Mouse (Mus musculus) heart, postnatal 0 days (tissue): ENCODE measurements around the gene Zdhhc25. TPM values are rescaled to one million over a fixed set of nuclear protein-coding genes. Genes with fewer than 3 reads are reported as not detected.

Experiments
- ATAC-seq: fragments of 200-750 bp; cut with Nextera tagmentation; 2 replicates; pipeline ENCODE4 v1.8.0; 2017; ENCODE audit warnings: low read depth, moderate number of reproducible peaks, moderate library complexity; ENCODE audit not compliant: insufficient read depth
- DNase-seq: peaks from one replicate; pipeline ENCODE4 v3.0.0-alpha.2; 2016; ENCODE audit warnings: low spot score
- H3K27ac ChIP-seq: fragments of 300-500 bp; sonication (generic); 2 replicates; pipeline ENCODE4 v1.5.1; 2014; ENCODE audit warnings: low read depth, mild to moderate bottlenecking
- H3K27me3 ChIP-seq: fragments of 300-500 bp; sonication (generic); 2 replicates; pipeline ENCODE4 v1.6.1; 2014; ENCODE audit warnings: low read length, mixed read lengths; ENCODE audit not compliant: control insufficient read depth, insufficient read depth
- H3K36me3 ChIP-seq: fragments of 300-500 bp; sonication (generic); replicated peaks from 2 replicates; pipeline ENCODE4 v1.6.1; 2014; ENCODE audit warnings: low read length, mixed read lengths; ENCODE audit not compliant: control insufficient read depth, insufficient read depth
- H3K4me1 ChIP-seq: fragments of 300-500 bp; sonication (generic); 2 replicates; pipeline ENCODE4 v1.6.1; 2014; ENCODE audit warnings: antibody characterized with exemption; ENCODE audit not compliant: control insufficient read depth, insufficient read depth
- H3K4me2 ChIP-seq: fragments of 300-500 bp; sonication (generic); 2 replicates; pipeline ENCODE4 v1.6.1; 2014; ENCODE audit warnings: low read depth, mild to moderate bottlenecking, low read length, moderate library complexity
- H3K4me3 ChIP-seq: fragments of 300-500 bp; sonication (generic); 2 replicates; pipeline ENCODE4 v1.5.1; 2014; ENCODE audit warnings: low read depth, low read length
- H3K9ac ChIP-seq: fragments of 300-500 bp; sonication (generic); replicated peaks from 2 replicates; pipeline ENCODE4 v1.6.1; 2014; ENCODE audit warnings: low read depth, low read length, mixed read lengths
- H3K9me3 ChIP-seq: fragments of 300-500 bp; sonication (generic); replicated peaks from 2 replicates; pipeline ENCODE4 v1.6.1; 2016; ENCODE audit warnings: low read length; ENCODE audit not compliant: control insufficient read depth
- CTCF ChIP-seq: IDR thresholded peaks from 2 replicates; pipeline ENCODE4 v1.5.1; 2016; ENCODE audit warnings: antibody characterized with exemption, control low read depth, low read depth
- EP300 ChIP-seq: IDR thresholded peaks from 2 replicates; pipeline ENCODE4 v1.6.1; 2016; ENCODE audit warnings: antibody characterized with exemption, low read depth
- WGBS: fragments of 180-500 bp; shearing (Covaris S2); extraction: QIAGEN DNeasy Blood & Tissue Kit; methylation state at CpG from one replicate; pipeline ENCODE4 v1.1.7; 2014; 5-methylcytosine and 5-hydroxymethylcytosine counted together
- polyA plus RNA-seq: library from polyadenylated mRNA; unstranded; fragments of >200 nt; fragmentation: Nextera tagmentation; extraction: Ambion mirVana; gene quantifications from 2 replicates; pipeline ENCODE4 v1.2.1, GENCODE M21; 2015
- total RNA-seq: library from RNA; depleted of rRNA; stranded (reverse); fragments of >200 nt; gene quantifications from 2 replicates; pipeline ENCODE4 v1.2.3, GENCODE M21; 2014; ENCODE audit warnings: low replicate concordance; rRNA removed

Gene Zdhhc25
- total RNA-seq (not detected in 2 replicates), polyA plus RNA-seq (not detected in 2 replicates)

DNA sequence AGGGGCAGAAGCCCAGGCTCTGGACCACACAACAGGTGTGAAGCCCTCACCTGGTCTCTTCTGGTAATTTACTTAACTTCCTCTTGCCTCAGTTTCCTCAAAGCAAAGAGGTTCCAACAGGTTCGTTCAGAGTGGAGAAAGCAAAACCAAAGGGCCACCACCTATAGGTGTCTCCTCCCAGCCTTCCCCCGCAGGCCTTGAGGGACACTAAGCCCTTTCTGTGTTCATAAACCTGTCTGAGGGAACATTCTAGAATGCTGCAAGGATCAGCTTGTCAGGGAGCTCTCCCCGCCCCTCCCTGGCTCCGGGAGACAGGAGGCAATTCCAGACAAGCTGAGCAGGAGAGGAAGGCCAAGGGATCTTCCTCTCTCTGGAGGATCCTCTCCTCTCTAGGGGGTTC, at the start of gene Zdhhc25:
Gene Zdhhc25, plus strand, starts transcription at position 301 of the 400 bp plus-strand sequence.
- no peak for TF ChIP-seq EP300
- no peak for TF ChIP-seq CTCF
- no peak for DNase-seq
- no peak for ATAC-seq
- H3K9ac ChIP-seq = no peak within 1 kb of the TSS
- WGBS = 74% methylated on average over 4 of the region's 4 CpGs
- no peaks in the 10 kb centered on the region for H3K27me3 ChIP-seq
- no peak within 1 kb of the TSS for H3K4me2 ChIP-seq
- peaks cover 7% of the 10 kb centered on the region; the same call in 1 of the 2 replicates for H3K9me3 ChIP-seq
- no peak within 1 kb of the TSS for H3K4me3 ChIP-seq
- H3K4me1 ChIP-seq = no peaks in the 10 kb centered on the region
- H3K27ac ChIP-seq = no peak within 1 kb of the TSS
- no peaks in the 10 kb centered on the region for H3K36me3 ChIP-seq

DNA sequence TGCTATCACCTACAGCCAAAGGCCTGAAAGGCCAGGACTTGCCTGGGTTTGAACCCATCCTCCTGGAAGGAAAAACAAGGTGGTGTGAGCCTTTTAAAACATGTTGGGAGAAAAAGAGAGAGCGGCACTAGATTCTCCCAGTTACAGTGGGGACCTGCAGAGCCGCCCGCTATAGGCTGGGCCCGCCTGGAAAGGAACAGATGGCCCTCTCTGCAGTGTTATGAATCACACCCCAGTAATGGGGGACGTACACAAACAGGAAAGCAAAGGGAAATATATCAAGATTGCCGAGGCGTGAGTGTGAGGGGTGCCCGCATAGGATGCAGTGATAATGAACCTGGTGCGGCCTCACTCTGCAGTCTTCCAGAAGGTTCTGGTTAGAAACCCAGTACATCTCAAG, 47.2 kb upstream of the Zdhhc25 start:
- 83% methylated on average over 9 of the region's 9 CpGs for WGBS
- Histone ChIP-seq H3K4me3 (no peak overlapping the region), H3K36me3 (no peaks in the 10 kb centered on the region), H3K4me2 (no peak overlapping the region), H3K9me3 (no peaks in the 10 kb centered on the region), H3K27ac (no peak overlapping the region), H3K9ac (no peak overlapping the region), H3K27me3 (no peaks in the 10 kb centered on the region), H3K4me1 (no peaks in the 10 kb centered on the region)
- ATAC-seq (no peak), DNase-seq (no peak)
- TF ChIP-seq EP300 (no peak), CTCF (no peak)

DNA sequence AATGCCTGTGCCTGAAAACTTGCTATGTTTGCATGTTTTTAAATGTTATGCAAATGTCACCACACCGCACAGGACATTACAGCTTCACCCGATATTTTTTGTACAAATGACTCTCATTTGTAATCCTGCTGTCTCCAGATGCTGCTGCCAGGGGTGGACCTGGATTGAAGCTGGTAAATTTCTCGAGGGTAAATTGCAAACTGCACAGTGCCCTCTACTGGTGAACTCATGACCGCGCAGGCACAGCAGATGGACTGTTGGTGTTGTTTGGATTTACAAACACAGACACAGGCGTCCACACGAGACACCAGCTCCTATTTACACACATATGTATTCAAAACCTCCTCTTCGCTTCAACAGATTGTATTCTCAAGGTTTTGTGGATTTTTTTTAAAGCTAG, 44.6 kb upstream of the Zdhhc25 start:
- Histone ChIP-seq H3K27ac (no peak overlapping the region), H3K4me3 (no peak overlapping the region), H3K36me3 (no peaks in the 10 kb centered on the region), H3K27me3 (no peaks in the 10 kb centered on the region), H3K4me1 (no peaks in the 10 kb centered on the region), H3K9ac (no peak overlapping the region), H3K4me2 (no peak overlapping the region), H3K9me3 (no peaks in the 10 kb centered on the region)
- DNase-seq = peak; percentile 20
- WGBS = 20% methylated on average over 8 of the region's 8 CpGs
- TF ChIP-seq EP300 = no peak
- peak; percentile 57 for TF ChIP-seq CTCF
- no peak for ATAC-seq

DNA sequence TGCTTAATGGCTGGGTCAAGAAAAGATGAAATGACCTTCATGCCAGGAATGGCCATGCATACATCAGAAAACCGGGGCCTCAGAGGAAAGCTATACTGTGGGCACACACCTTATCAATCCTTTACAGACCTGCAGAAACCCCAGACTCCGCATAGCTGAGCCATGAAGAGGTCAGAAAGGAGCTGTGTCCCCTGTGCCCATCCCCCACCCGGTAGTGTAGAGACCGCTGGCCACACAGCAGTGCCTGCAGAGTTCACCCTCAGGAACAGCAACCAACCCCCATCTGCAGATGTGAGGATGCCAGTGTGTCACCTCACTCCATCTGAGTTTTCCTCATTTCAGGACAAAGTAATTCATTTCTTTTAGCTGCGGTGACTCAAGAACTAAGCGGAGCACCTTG, 39.5 kb upstream of the Zdhhc25 start:
- Histone ChIP-seq H3K36me3 (no peaks in the 10 kb centered on the region), H3K9ac (no peak overlapping the region), H3K27ac (no peak overlapping the region), H3K9me3 (no peaks in the 10 kb centered on the region), H3K27me3 (0 out of 2 replicates have a peak, but pooled peaks cover 3% of the 10 kb centered on the region), H3K4me2 (no peak overlapping the region), H3K4me3 (no peak overlapping the region), H3K4me1 (no peaks in the 10 kb centered on the region)
- 24% methylated on average over 6 of the region's 6 CpGs for WGBS
- TF ChIP-seq EP300 (no peak), CTCF (no peak)
- ATAC-seq (no peak), DNase-seq (no peak)

DNA sequence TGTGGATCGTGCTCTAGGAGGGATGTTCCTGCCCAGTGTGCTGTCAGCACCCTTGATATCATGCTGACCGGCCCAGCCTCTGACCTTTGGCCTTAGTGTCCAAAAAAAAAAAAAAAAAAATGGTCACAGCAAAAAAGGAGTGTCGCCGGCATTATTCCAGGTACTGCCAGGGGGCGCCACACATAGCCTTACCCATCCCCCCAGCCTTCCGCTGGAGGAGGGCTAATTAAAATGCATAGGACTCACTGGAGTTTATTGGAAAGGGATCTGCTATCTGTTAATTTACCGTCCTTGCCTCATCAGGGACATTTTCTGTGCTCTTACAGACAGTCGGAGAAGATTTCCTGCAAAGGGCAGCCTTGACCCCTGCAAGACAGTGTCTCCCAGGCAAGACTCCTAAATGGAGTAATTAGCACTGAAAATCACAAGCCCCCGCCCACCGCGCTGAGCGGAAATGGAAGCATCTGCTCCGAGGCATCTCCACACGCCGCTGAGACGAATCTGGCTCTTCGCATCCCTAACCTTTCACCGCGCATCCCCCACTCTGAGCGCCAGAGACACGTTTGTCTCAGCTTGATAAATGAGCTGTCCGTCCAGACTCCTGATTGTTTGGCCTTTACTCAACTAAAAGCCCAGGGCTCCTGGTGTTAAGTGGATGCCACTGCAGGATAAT, 38.9 kb upstream of the Zdhhc25 start:
- H3K4me3 ChIP-seq = no peak overlapping the region

More for the DNA sequence above, 38.9 kb upstream of the Zdhhc25 start:
- Histone ChIP-seq H3K4me2 (no peak overlapping the region), H3K36me3 (no peaks in the 10 kb centered on the region), H3K27me3 (0 out of 2 replicates have a peak, but pooled peaks cover 3% of the 10 kb centered on the region), H3K4me1 (no peaks in the 10 kb centered on the region), H3K9me3 (no peaks in the 10 kb centered on the region), H3K27ac (no peak overlapping the region), H3K9ac (no peak overlapping the region)
- TF ChIP-seq EP300 (no peak), CTCF (no peak)
- no peak for DNase-seq
- ATAC-seq = no peak
- 3% methylated on average over 22 of the region's 22 CpGs for WGBS
